Mouse (Mus musculus): ENCODE measurements around the gene Sebox. TPM values are rescaled to one million over a fixed set of nuclear protein-coding genes. Genes with fewer than 3 reads are reported as not detected.
A peak's percentile ranks its signal among the peaks of the same experiment; 100 is the strongest.

The Sebox gene
- total RNA-seq, 1 experiment from 2014 or later, result not detected

DNA sequence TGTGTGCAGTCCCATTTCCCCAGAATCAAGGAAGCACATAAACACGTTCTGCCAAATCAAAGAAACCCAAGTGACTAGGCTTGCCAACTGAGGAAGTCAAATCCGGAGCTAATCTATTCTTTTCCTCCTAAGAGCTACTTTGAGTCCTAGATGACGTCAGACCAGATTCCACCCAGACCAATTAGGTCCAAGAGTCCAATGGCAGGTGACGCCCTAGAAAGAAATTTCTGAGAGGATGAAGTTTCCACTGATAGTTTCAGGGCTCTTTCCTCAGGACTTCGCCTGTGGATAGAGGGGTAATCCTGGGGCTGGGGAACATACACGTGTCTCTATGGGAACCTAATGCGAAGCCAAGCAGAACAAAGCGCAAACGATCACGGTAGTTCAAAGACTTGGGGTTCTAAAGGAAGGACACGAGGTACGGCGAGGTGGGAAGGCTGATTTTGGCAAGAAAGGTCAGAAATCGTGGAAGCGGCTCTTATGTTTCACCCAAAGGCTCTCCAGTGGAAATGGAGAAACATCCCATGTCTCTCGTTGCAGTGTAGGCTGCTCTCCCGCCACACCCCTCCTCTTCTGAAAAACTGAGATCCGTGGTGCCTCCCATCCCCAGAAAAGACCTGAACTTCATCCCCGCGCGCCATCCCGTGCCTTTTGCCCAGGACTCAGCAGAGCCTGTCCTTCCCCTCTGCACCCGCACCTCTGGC is 32.3 kb downstream of the Sebox start:
- peak; percentile 59 for DNase-seq

DNA sequence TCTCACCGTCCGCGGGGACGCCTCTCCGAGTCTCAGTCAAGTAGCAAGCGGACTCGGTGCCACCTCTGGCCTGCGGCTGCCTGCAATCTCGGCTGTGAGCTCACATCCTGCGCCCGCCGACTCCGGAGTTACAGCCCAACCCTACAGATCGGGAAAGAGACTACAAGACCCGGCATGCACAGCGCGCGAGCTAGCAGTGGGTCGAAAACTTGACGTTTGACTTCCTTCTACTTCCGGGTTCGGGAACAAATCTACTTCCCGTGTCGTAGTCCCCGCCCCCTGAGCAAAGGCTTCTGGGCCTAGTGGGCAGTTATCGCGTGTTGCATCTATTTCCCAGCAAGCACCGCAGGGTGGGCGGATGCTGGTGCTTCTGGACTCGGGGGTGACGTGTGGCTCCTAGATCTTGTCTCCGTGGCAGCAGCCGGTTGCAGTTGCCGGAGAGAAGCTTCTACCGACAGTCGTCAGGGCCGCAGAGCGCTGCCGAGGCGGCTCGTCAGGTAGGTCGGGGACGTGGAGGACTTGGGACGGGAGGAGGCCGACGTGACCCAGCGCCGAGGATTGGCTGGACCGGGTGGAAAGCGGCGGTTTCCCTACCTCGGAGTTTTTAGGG is 32.9 kb downstream of the Sebox start, which contains the start of the genes Tnfaip1 and Ift20:
Tnfaip1 (minus strand) TSS at position 253 of the 610 bp plus-strand sequence.
Ift20 (plus strand) TSS at position 282 of the 610 bp plus-strand sequence.
- peak; percentile 99 for DNase-seq

DNA sequence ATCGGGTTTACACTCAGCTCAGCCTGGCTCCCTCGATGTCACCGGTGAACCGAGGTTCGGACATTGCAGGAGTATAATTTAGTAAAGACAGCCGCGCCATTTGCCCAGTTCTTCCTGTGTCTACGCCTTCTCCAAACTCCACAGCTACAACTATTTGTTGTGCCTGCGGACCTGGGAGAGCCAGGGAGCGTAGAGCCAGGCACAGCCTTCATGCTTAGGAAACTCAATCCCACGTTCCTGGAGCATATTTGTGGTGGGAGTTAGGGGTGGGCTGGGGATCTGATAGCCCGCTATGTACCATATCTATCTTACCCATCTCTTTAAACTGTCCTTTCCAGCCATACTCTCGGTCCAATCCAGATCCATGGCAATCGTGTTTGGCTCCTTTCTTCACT is 33.4 kb downstream of the Sebox start:
- DNase-seq, result no peak

DNA sequence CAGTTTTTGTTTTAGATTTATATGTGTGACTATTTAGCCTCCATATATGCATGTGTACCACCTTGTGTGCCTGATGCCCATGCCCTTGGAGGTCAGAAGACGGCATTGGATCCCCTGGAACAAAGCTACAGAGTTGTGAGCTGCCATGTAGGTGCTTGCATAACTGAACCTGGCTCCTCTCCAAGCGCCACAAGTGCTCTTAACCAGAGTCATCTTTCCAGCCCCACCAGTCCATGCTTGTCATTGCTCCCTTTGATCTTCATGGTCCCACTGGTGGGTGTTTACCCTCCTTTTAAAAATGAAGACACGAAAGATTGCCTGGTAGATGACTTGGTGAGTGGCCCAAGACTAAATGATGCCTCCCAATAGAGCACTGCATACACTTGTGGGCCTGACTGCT is 37.1 kb downstream of the Sebox start:
- DNase-seq, result peak; percentile 42

DNA sequence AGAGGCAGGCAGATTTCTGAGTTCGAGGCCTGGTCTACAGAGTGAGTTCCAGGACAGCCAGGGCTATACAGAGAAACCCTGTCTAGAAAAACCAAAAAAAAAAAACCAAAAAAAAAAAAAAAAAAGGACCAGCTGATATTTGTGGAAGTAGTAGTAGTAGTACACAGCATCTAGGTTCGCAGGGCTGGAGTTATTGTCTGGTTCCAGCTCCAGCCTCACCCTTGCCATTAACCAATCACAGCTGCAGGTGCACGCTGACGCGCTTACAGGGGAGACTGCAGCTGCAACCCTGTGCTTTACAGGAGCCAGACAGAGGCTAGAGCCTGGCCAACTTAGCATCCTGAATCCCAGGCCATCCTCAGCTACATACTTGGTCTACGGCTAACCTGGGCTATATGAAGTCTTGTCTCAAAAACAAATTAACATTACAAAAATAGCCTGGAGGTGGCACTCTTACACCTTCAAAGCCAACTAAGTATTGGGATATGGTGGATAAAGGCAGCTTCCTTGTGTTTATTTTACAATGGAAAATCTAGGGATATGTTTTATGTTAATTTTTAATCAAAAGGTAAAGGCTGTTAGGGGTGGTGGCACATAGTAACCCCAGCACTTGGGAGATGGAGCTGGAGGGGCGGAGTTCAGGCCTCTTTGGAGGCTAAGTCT is 41.3 kb downstream of the Sebox start:
- DNase-seq, result no peak

DNA sequence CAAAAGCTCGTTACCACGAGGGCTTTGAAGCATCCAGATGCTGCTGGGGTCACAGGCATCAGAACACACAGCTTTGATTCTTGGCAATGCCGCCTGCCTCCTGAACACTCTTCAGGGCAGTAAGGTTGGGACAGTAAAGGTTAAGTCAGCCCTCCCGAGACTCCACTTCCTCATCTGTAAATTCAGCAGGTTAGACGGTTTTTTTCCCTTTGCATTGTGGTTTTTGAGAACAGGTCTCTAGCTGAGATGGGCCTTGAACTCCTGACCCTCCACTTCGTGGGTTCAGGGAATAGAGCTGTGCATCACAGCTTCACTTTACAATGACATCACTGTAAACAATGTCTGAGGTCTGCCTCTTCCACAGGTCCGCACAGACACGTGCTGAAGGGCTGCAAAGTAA is 41.9 kb downstream of the Sebox start:
- no peak for DNase-seq

DNA sequence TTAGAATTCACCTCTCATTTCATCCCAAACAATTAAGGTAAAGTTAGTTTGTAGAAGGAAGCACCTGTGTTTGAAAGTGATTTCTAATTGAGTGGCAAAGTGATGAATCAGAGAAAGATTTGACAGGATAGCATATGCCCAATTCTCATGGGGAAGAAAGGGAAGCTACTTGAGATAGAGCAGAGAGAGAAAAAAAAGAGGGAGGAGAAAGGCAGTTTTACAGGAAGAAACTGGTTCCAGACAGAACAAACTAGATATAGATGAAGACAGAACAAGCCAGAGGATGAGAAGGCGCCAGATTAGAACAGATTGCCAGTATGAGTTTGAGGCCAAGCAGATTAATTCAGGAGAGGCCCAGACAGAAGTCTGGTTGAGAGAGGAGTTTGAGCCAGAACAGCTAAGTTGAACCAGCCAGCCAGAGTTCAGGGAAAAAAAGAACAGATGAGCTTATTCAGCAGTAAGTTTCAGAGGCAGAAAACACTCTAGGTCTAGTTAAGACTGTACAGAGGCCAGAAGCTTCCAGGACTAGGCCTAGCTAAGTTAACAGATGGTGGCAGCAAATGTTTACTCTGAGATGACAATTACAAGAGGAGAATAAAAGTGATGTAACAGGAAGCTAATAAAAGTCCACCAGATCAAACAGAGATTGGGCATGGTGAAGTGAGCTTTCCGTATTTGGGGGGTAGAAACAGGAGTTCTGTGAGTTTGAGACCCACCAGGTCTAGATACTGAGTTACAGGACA is 44.6 kb downstream of the Sebox start:
- DNase-seq, result no peak

DNA sequence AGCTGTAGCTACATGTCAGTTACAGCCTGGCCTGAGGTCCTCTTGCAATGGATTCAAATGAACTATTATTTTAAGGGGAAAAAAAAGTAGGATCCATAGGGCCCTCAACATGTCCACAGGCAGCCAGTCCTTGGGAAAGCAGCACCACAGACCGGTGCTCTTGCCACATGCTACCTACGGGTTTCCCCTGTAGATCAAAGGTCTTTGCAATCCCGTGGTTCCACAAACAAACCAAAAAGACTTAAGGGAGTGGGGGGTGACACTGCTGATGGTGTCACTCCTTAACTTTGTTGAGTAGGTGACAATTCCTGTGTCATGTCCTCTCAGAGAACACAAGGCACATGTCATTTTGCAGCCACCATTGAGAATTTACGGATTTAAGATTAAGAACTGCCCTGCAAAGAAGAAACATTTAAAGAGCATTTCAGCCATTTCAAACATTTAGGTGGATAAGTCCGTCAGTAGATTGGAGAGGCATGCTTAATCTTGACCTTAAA is 46.3 kb downstream of the Sebox start:
- DNase-seq, result peak; percentile 10

DNA sequence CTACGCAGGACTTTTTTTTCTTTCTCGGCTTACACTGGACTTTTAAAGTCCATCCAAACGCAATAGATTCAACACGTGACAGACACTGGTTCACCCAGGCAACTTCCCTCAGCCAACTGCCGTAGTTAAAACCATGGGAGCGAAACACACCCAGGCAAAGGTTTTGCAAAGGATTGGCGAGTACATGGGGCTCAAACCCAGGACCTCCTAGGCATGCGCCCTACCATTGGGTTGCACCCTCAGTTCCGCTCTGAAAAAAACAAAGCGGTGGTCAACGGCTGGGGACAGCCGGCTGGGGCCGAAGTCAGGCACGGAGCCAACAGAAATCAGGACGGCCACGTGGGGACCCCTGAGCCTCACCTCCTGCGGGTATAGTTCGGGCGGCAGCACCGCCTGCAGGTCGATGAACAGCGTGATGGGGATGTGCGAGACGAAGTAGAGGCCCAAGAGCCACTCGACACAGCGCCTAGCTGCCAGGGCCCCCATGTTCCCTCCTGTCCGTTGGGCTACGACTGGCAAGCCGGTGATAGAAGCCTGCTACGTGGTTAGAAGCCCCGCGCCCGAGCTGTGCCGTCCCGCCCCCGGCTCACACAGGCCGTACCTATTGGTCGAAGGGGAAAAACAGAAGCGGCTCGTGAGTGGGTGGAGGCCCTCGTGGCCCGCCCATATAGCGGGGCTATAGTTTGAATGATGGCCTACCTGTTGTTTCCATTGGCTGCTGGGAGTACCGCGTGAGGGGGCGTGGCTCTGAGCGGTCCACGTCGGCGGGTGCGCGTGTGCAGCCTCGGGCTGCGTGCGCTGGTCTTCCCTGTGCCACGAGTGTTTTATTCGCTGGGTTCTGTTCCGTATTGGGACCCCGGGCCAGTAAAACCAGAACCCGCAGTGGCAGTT is 47.2 kb downstream of the Sebox start, which contains the start of gene Tmem97:
Tmem97 (minus strand) TSS at position 610 of the 891 bp plus-strand sequence.
- DNase-seq, result peak; percentile 97

DNA sequence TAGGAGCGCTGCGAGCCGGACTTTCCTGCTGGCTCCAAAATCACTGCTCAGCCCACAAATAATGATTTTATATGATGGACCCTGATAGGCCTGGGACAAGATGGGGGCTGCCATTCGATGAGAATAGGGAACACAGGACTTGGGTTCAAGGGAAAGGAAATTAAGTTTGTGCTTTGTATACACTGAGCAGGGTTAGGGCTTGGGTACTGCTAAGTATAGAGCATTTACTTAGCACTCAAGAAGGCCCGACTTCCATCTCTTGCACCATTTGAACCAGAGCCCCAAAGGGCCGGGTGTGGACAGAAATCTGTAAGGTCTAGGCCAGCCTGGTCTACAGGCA is 47.8 kb downstream of the Sebox start:
- no peak for DNase-seq

Other genes with a start within 250 kb of the Sebox start
- gene 2610507B11Rik, start 241.7 kb upstream of the Sebox start, total RNA-seq (2021), result 146 and 153 TPM in 2 replicates
- 0.41 and 0.83 TPM in 2 replicates for gene BC030499, start 212.6 kb upstream of the Sebox start, total RNA-seq (2021)
- 9.7 and 12.4 TPM in 2 replicates for gene Spag5, start 201.9 kb upstream of the Sebox start, total RNA-seq (2021)
- 8.8 and 9.2 TPM in 2 replicates for gene Aldoc, start 180.5 kb upstream of the Sebox start, total RNA-seq (2021)
- 43.0 and 47.6 TPM in 2 replicates for gene Pigs, start 175.0 kb upstream of the Sebox start, total RNA-seq (2021)
- 24.4 and 26.8 TPM in 2 replicates for gene Unc119, start 160.0 kb upstream of the Sebox start, total RNA-seq (2021)
- gene Foxn1, start 116.9 kb upstream of the Sebox start, total RNA-seq (2021), result 0.15 TPM in 1 of 2 replicates, not detected in the other
- not detected in 2 replicates for gene Slc13a2, start 81.2 kb upstream of the Sebox start, total RNA-seq (2021)
- 16.7 and 20.5 TPM in 2 replicates for gene Slc46a1, start 37.8 kb upstream of the Sebox start, total RNA-seq (2021)
- gene Sarm1, start 5.7 kb upstream of the Sebox start, total RNA-seq (2021), result 3.3 and 4.9 TPM in 2 replicates
- 23.9 and 283 TPM in 2 replicates for gene Vtn, start 4.4 kb upstream of the Sebox start, total RNA-seq (2021)
- 26.3 and 29.6 TPM in 2 replicates for gene Tmem199, start 8.7 kb downstream of the Sebox start, total RNA-seq (2021)
- gene Poldip2, start 8.7 kb downstream of the Sebox start, total RNA-seq (2021), result 177 and 186 TPM in 2 replicates
- 47.9 and 49.4 TPM in 2 replicates for gene Tnfaip1, start 32.9 kb downstream of the Sebox start, total RNA-seq (2021)
- gene Ift20, start 32.9 kb downstream of the Sebox start, total RNA-seq (2021), result 81.5 and 90.2 TPM in 2 replicates
- gene Tmem97, start 47.3 kb downstream of the Sebox start, total RNA-seq (2021), result 34.1 and 45.0 TPM in 2 replicates
- gene Nlk, start 193.9 kb downstream of the Sebox start, total RNA-seq (2021), result 51.7 and 53.0 TPM in 2 replicates
- gene Ccnq, start 248.3 kb downstream of the Sebox start, total RNA-seq (2021), result 34.1 and 35.6 TPM in 2 replicates

Measured in adrenal gland, postnatal 14 days (tissue).